Mouse (Mus musculus) embryonic fibroblast, embryonic 13.5 days (primary cell): ENCODE data around the gene Atf6.

Experiments
- CTCF ChIP-seq: IDR thresholded peaks from 2 replicates; pipeline ENCODE4 v1.5.1; 2011; ENCODE audit warnings: mild to moderate bottlenecking, control low read depth, low read length, moderate library complexity, borderline replicate concordance; ENCODE audit not compliant: insufficient read depth
- POLR2A ChIP-seq: IDR thresholded peaks from 2 replicates; pipeline ENCODE4 v1.6.1; 2011; ENCODE audit warnings: low read depth, mild to moderate bottlenecking, control low read depth, low read length, moderate library complexity

GRCm38 (mm10) chr1:170907456-170908191, 40.1 kb upstream of the Atf6 start:
- TF ChIP-seq CTCF (no peak), POLR2A (no peak)
